Mouse (Mus musculus) spleen, adult 2 months (tissue): ENCODE measurements around the gene Reg3d.

Source experiments
- CTCF ChIP-seq: fragments of 200-500 bp; IDR thresholded peaks from 2 replicates; pipeline ENCODE4 v1.5.1; 2011; ENCODE audit warnings: mild to moderate bottlenecking, inconsistent platforms; ENCODE audit not compliant: insufficient read depth, insufficient read length, insufficient replicate concordance; ENCODE audit errors: extremely low read depth
- POLR2A ChIP-seq: fragments of 200-500 bp; IDR thresholded peaks from 2 replicates; pipeline ENCODE4 v1.6.1; 2011; ENCODE audit warnings: low read depth, low read length, inconsistent platforms

DNA sequence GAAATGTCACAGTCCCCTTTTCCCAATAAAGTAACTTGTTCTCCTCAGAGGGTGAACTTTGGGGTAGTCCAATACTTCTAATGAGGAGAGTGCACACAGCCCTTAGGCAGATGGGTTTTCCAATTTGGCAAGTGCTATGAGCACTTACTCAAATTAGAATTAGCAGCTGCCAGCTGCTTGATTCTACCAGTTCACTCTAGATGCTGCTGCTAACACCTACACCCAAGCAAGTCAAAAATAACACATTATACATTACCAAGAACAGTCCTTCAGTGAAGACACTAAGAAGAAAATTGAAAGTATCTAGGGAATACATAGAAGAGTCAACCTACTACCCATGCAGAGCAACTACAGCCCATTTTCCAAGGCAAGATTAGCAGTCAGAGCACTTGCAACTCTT lies 38.4 kb downstream of the Reg3d start:
- no peak for TF ChIP-seq CTCF
- no peak for TF ChIP-seq POLR2A
